Mouse (Mus musculus) heart, embryonic 10.5 days (tissue): ENCODE data around the gene Rgl3. TPM values are rescaled to one million over a fixed set of nuclear protein-coding genes. Genes with fewer than 3 reads are reported as not detected.

Experiments
- DNase-seq: peaks from one replicate; pipeline ENCODE4 v3.0.0-alpha.2; 2017; ENCODE audit warnings: low spot score
- H3K27ac ChIP-seq: fragments of 300-500 bp; sonication (generic); 2 replicates; pipeline ENCODE4 v1.5.1; 2016; ENCODE audit warnings: mild to moderate bottlenecking
- H3K27me3 ChIP-seq: fragments of 300-500 bp; sonication (generic); 2 replicates; pipeline ENCODE4 v1.6.1; 2016; ENCODE audit warnings: mild to moderate bottlenecking; ENCODE audit not compliant: poor library complexity, insufficient read depth, severe bottlenecking
- H3K36me3 ChIP-seq: fragments of 300-500 bp; sonication (generic); 2 replicates; pipeline ENCODE4 v1.6.1; 2016; ENCODE audit warnings: mild to moderate bottlenecking, moderate library complexity
- H3K4me1 ChIP-seq: fragments of 300-500 bp; sonication (generic); 2 replicates; pipeline ENCODE4 v1.6.1; 2016; ENCODE audit warnings: mild to moderate bottlenecking
- H3K4me3 ChIP-seq: fragments of 300-500 bp; sonication (generic); 2 replicates; pipeline ENCODE4 v1.5.1; 2016; ENCODE audit warnings: mild to moderate bottlenecking, moderate library complexity
- H3K9me3 ChIP-seq: fragments of 300-500 bp; sonication (generic); 2 replicates; pipeline ENCODE4 v1.6.1; 2016; ENCODE audit warnings: mild to moderate bottlenecking, moderate library complexity
- WGBS: fragments of 180-500 bp; shearing (Covaris S2); methylation state at CpG from one replicate; pipeline ENCODE4 v1.1.7; 2016; 5-methylcytosine and 5-hydroxymethylcytosine counted together
- polyA plus RNA-seq: library from polyadenylated mRNA; unstranded; fragments of >200 nt; fragmentation: Nextera tagmentation; extraction: Ambion mirVana; gene quantifications from 2 replicates; pipeline ENCODE4 v1.2.1, GENCODE M21; 2016

Rgl3 gene
- polyA plus RNA-seq, 1 experiment from 2014 or later = 2.3 TPM

DNA sequence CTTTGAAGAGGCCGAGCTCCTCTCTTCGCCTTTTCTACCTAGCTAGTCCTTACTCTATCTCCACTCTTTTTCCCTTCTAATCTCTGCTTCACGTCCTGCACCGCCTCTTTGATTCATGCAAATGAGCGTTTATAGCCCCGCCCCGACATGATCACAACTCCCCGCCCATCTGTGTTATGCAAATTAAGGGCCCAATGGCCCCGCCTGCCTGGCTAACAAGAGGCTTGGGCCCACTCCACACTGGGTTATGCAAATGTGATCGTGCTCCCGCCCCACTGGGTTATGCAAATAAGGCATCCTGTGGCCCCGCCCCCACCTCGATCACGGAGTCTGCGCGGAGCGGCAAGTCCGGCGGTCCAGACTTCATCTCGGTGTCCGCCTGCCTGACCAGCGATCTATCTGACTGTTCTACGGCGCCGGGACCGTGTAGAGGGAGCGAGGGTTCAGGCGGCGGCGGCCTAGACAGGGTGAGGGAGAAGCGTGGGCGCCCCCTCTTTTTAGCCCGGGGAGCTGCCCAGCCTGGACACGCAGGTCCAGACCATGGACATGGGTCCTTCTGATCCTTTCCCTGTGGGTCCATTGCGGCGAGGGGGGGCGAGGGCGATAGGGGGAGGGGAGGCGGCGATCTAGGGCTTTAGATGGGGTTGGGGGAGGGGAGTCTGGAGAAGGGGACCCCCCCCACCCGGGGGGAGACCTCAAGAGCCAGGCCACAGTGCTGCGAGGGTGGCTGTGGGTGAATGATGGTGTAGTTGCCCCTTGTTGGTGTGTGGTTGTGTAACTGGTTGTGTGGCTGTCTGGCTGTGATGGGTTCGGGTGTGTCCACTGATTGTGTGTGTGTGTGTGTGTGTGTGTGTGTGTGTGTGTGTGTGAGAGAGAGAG lies 52.3 kb downstream of the Rgl3 start, which contains the start of gene Plppr2:
Plppr2 (plus strand) TSS at position 342 of the 879 bp plus-strand sequence.
- WGBS = 2% methylated on average over 42 of the region's 43 CpGs
- Histone ChIP-seq H3K4me3 (peak within 1 kb of the TSS; percentile 71), H3K27ac (peak within 1 kb of the TSS; percentile 79), H3K4me1 (peaks cover 23% of the 10 kb centered on the region), H3K27me3 (peaks cover 23% of the 10 kb centered on the region; the same call in 1 of the 2 replicates), H3K9me3 (no peaks in the 10 kb centered on the region), H3K36me3 (no peaks in the 10 kb centered on the region)
- DNase-seq = peak; percentile 99

- peaks cover 29% of the 10 kb centered on the region for H3K4me1 ChIP-seq
Observed at GRCm38 (mm10) chr9:21935466-21936131, 53.6 kb downstream of the Rgl3 start.

GRCm38 (mm10) chr9:21934021-21934420 lies 55.2 kb downstream of the Rgl3 start:
- 84% methylated on average over 12 of the region's 12 CpGs for WGBS
- no peak overlapping the region for H3K4me3 ChIP-seq
- no peak overlapping the region for H3K27ac ChIP-seq
- peaks cover 29% of the 10 kb centered on the region for H3K4me1 ChIP-seq
- H3K36me3 ChIP-seq = no peaks in the 10 kb centered on the region
- H3K27me3 ChIP-seq = peaks cover 22% of the 10 kb centered on the region; the same call in 1 of the 2 replicates
- no peak for DNase-seq
- no peaks in the 10 kb centered on the region for H3K9me3 ChIP-seq

More at GRCm38 (mm10) chr9:21935466-21936131, 53.6 kb downstream of the Rgl3 start:
- Histone ChIP-seq H3K36me3 (no peaks in the 10 kb centered on the region), H3K4me3 (no peak overlapping the region), H3K27ac (no peak overlapping the region), H3K9me3 (no peaks in the 10 kb centered on the region), H3K27me3 (peaks cover 23% of the 10 kb centered on the region; the same call in 1 of the 2 replicates)
- DNase-seq = no peak
- 75% methylated on average over 7 of the region's 7 CpGs for WGBS

- H3K9me3 ChIP-seq = no peaks in the 10 kb centered on the region
- peaks cover 21% of the 10 kb centered on the region; the same call in 1 of the 2 replicates for H3K27me3 ChIP-seq
- H3K27ac ChIP-seq = no peak overlapping the region
- H3K36me3 ChIP-seq = no peaks in the 10 kb centered on the region
- peaks cover 30% of the 10 kb centered on the region for H3K4me1 ChIP-seq
- no peak for DNase-seq
- no peak overlapping the region for H3K4me3 ChIP-seq
- WGBS = 54% methylated on average over 12 of the region's 12 CpGs
Observed at GRCm38 (mm10) chr9:21932445-21933137, 56.7 kb downstream of the Rgl3 start.

DNA sequence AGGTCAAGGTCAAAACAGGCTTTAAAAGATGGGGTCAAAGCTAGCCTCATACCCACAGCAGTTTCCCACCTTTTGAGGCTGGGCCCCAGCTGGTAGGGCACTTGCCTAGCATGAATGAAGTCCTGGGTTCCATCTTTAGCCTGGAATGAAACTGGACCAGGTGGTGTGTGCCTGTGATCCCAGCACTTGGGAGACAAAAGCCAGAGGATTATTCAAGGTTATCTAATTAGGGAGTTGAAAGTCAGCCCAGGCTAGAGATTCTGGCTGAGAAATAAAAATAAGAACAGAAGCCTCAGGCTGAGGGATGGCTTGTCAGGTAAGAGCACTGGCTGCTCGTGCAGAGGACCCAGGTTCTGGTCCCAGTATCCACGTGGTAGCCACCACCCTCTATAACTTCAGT lies 57.2 kb downstream of the Rgl3 start:
- Histone ChIP-seq H3K4me3 (no peak overlapping the region), H3K9me3 (no peaks in the 10 kb centered on the region), H3K4me1 (peaks cover 26% of the 10 kb centered on the region), H3K27me3 (peaks cover 21% of the 10 kb centered on the region; the same call in 1 of the 2 replicates), H3K27ac (no peak overlapping the region), H3K36me3 (no peaks in the 10 kb centered on the region)
- DNase-seq = no peak
- 62% methylated on average over 2 of the region's 2 CpGs for WGBS

GRCm38 (mm10) chr9:21929208-21929607 lies 60.0 kb downstream of the Rgl3 start:
- no peak for DNase-seq
- Histone ChIP-seq H3K36me3 (0 out of 2 replicates have a peak, but pooled peaks cover 6% of the 10 kb centered on the region), H3K4me3 (no peak overlapping the region), H3K27me3 (peaks cover 13% of the 10 kb centered on the region; the same call in 1 of the 2 replicates), H3K4me1 (peaks cover 30% of the 10 kb centered on the region), H3K27ac (no peak overlapping the region), H3K9me3 (no peaks in the 10 kb centered on the region)
- WGBS = 74% methylated on average over 3 of the region's 3 CpGs

- peak; percentile 99 for DNase-seq
- peaks cover 6% of the 10 kb centered on the region; the same call in 1 of the 2 replicates for H3K36me3 ChIP-seq
- H3K4me1 ChIP-seq = peaks cover 27% of the 10 kb centered on the region
- 2% methylated on average over 28 of the region's 28 CpGs for WGBS
- H3K4me3 ChIP-seq = peak within 1 kb of the TSS; percentile 64
- H3K9me3 ChIP-seq = no peaks in the 10 kb centered on the region
- no peaks in the 10 kb centered on the region for H3K27me3 ChIP-seq
- peak within 1 kb of the TSS; percentile 84 for H3K27ac ChIP-seq
Observed at GRCm38 (mm10) chr9:21927208-21927753, 62.0 kb downstream of the Rgl3 start, which contains the start of the genes Ccdc159 and Tmem205. TSS of gene Ccdc159 (plus strand) at chr9:21927471. TSS of gene Tmem205 (minus strand) at chr9:21927556.

DNA sequence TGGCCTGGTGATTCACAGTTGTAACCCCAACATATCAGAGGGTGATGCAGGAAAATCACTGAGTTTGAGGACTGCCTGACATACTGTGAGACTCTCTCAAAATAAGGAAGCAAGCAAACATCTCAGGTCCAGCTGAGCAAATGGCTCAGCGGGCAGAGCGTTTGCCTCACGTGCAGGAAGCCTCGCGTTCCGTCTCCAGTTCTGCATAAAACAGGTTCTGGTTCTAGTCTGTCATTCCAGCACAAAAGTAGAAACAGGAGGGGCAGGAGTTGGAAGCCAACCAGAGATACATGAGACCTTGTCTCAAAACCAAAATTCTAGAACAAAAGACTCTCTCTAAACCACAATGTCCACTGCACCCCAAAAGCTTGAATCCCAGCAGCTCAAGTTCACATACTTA lies 62.5 kb downstream of the Rgl3 start:
- Histone ChIP-seq H3K27me3 (no peaks in the 10 kb centered on the region), H3K27ac (peak overlapping the region; percentile 84), H3K4me1 (peaks cover 25% of the 10 kb centered on the region), H3K4me3 (peak overlapping the region; percentile 64), H3K9me3 (no peaks in the 10 kb centered on the region), H3K36me3 (peaks cover 6% of the 10 kb centered on the region)
- DNase-seq = no peak
- 2% methylated on average over 6 of the region's 6 CpGs for WGBS

DNA sequence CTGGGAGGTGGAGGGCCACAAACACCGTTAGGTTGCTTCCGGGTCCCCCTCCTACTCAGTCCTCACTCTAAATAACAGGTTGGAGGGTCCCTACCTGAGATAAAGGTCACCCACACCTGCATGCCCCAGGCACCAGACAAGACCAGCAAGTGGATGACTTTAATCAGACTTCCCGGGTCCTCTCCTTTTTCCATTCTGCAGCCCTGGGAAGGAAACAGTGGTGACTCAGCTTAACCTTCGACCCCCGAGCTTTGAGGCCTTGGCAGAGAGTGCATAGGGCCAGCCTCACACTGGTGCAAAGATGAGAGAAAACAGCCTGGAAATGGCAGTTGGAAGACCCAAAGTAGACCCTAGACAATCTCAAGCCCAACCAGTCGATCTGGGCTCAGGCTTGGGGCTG lies 63.1 kb downstream of the Rgl3 start:
- Histone ChIP-seq H3K4me3 (peak overlapping the region; percentile 64), H3K27me3 (no peaks in the 10 kb centered on the region), H3K9me3 (no peaks in the 10 kb centered on the region), H3K36me3 (peaks cover 6% of the 10 kb centered on the region), H3K27ac (peak overlapping the region; percentile 84), H3K4me1 (peaks cover 21% of the 10 kb centered on the region)
- no peak for DNase-seq
- WGBS = 71% methylated on average over 6 of the region's 6 CpGs

- Histone ChIP-seq H3K4me3 (no peak overlapping the region), H3K4me1 (peaks cover 21% of the 10 kb centered on the region), H3K36me3 (peaks cover 6% of the 10 kb centered on the region), H3K27ac (no peak overlapping the region), H3K27me3 (no peaks in the 10 kb centered on the region), H3K9me3 (no peaks in the 10 kb centered on the region)
- DNase-seq = no peak
- 96% methylated on average over 1 of the region's 1 CpGs for WGBS
Observed at GRCm38 (mm10) chr9:21925506-21925905, 63.7 kb downstream of the Rgl3 start.

DNA sequence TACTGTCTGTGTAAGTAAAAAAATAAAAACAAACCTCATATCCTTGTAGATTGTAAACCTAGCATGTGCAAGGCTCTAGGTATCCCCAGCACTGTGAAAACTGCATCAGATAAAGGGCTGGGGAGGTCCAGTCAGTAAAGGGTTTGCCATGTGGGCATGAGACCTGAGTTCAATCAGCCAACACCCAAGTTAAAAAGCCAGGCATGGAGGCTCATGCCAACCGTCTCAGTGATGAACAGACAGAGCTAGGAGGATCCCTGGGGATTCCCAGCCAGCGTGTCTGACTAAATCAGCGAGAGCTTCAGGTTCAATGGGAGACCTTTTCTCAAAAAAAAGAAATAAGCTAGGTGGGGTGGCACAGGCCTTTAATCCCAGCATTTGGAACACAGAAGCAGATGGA lies 64.2 kb downstream of the Rgl3 start:
- DNase-seq = no peak
- Histone ChIP-seq H3K27me3 (no peaks in the 10 kb centered on the region), H3K9me3 (no peaks in the 10 kb centered on the region), H3K27ac (no peak overlapping the region), H3K36me3 (peaks cover 6% of the 10 kb centered on the region), H3K4me1 (peaks cover 21% of the 10 kb centered on the region), H3K4me3 (no peak overlapping the region)
- 88% methylated on average over 3 of the region's 3 CpGs for WGBS

- no peaks in the 10 kb centered on the region for H3K27me3 ChIP-seq
- peak; percentile 94 for DNase-seq
- peak overlapping the region; percentile 64; the same call in 1 of the 2 replicates for H3K27ac ChIP-seq
- peaks cover 6% of the 10 kb centered on the region for H3K36me3 ChIP-seq
- H3K9me3 ChIP-seq = no peaks in the 10 kb centered on the region
- WGBS = 37% methylated on average over 6 of the region's 6 CpGs
- peaks cover 21% of the 10 kb centered on the region for H3K4me1 ChIP-seq
- H3K4me3 ChIP-seq = peak overlapping the region; percentile 18
Observed at GRCm38 (mm10) chr9:21924099-21924493, 65.2 kb downstream of the Rgl3 start.
